Mouse (Mus musculus): ENCODE data around the gene Slc39a3.

GRCm38 (mm10) chr10:80994621-80995020 lies 42.6 kb downstream of the Slc39a3 start:
- TF ChIP-seq HCFC1 (IDR thresholded peaks at IDR 0.05; ENCODE audit: borderline replicate concordance, insufficient read depth, low read length) = no peak
- no peak for TF ChIP-seq ZNF384 (IDR thresholded peaks at IDR 0.05; ENCODE audit: low read depth, low read length)

Measured in ES-E14 (cell line).